Mouse (Mus musculus): ENCODE results near the gene Olfr350.

Gene Olfr350

DNA sequence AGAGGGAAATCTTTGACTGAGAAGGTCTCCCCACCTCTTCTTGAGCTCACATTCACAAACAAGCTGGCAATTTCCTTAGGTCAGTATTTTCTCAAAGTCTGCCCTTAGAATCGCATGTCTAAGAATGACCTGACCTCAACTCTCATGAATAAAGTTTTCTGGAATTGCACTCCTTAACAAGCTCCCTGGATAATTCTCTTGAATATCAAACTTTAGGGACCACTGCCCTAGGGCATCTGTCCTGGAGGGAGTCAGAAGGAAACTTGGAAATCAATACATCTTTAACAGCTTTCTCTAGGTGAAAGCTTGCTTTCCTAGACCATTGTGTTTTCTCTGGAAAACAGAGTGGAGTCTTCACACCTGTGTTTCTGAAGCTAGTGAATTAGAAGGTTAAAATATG is at the start of gene Olfr350:
Olfr350 (plus strand) TSS at position 301 of the 400 bp plus-strand sequence.
- no peak for DNase-seq (ENCODE audit: low spot score in 2 of 2)

GRCm38 (mm10) chr2:36816932-36817331 is 29.2 kb upstream of the Olfr350 start, which contains the start of gene Olfr3:
TSS of gene Olfr3 (minus strand) at chr2:36817032.
- DNase-seq (ENCODE audit: low spot score in 2 of 2), result no peak

DNA sequence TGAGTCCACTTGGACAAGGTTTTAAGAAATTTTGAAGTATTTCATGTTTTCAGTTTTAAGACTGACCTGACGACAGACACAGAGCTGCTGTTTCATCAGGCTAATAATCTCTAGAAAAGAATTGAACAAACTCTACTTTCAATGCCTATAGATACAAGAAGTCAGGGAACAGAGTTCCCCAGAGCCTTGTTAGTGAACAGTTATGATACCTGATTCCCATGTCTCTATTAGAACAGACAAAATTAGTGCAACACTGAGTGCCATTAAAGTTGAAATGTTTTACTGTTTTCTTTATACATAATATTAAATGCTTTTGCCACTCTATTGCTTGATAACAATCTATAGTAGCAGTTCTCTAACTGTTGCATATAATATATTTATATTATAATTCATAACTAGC is 16.4 kb downstream of the Olfr350 start, which contains the start of gene Olfr351:
Olfr351 (minus strand) TSS at position 101 of the 400 bp plus-strand sequence.
- no peak for DNase-seq (ENCODE audit: low spot score in 2 of 2)

DNA sequence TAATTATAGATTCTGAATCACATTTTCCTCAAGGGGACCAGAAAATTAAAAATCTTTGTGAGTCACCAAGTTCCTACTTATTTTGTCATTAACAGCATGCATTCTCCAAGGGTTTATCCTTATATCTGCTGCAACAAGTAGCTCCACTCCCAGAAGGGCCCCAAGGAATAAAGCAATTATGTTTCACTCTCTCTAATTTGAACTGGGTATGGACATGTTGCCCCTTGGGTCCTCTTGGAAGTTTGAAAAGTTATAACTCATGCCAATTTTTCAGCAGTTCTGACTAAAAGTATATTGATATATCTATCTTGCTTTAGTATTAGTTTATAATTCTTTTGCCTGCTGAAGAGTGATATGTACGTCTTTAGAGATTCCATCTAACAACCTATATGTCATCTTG is 22.1 kb downstream of the Olfr350 start, which contains the start of gene Olfr352:
Olfr352 (plus strand) TSS at position 301 of the 400 bp plus-strand sequence.
- no peak for DNase-seq (ENCODE audit: low spot score in 2 of 2)

GRCm38 (mm10) chr2:36892836-36893235 is 46.7 kb downstream of the Olfr350 start, which contains the start of gene Olfr353:
TSS of gene Olfr353 (minus strand) at chr2:36892936.
- no peak for DNase-seq (ENCODE audit: low spot score in 2 of 2)

DNA sequence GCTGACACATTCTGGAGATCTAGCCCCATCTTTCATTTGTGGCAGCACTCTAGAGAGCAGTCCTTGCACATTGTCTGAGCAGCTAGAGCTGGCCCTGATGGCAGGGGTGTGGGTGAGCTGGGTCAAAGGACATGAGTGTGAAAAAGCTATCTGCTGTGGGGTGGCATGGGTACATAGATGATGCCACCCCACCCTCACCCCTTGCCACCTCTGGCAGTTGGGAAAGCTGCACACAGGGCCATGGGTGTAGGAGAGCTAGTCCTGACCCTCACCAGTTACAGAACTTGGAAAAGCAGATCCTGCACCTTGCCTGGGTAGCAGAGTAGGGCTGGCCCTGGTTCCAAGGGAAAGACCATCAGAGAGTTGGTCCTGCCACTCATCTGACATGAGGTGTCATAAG is 51.0 kb downstream of the Olfr350 start:
- DNase-seq (ENCODE audit: low spot score in 2 of 2), result no peak

Measured in right cerebral cortex, postnatal 10 days (tissue).